Mouse (Mus musculus) lung, embryonic 14.5 days (tissue): Measurements from ENCODE around the gene Agbl4. TPM values are rescaled to one million over a fixed set of nuclear protein-coding genes. Genes with fewer than 3 reads are reported as not detected.

Experiments
- ATAC-seq: fragments of 200-750 bp; cut with Nextera tagmentation; 2 replicates; pipeline ENCODE4 v1.8.0; 2017; ENCODE audit warnings: mild to moderate bottlenecking, moderate TSS enrichment, moderate library complexity; ENCODE audit not compliant: insufficient read depth
- DNase-seq: peaks from one replicate; pipeline ENCODE4 v3.0.0-alpha.2; 2015
- H3K27ac ChIP-seq: fragments of 300-500 bp; sonication (generic); 2 replicates; pipeline ENCODE4 v1.5.1; 2014; ENCODE audit warnings: low read depth, mild to moderate bottlenecking, moderate library complexity
- H3K27me3 ChIP-seq: fragments of 300-500 bp; sonication (generic); 2 replicates; pipeline ENCODE4 v1.6.1; 2014; ENCODE audit warnings: low read length, control low read depth; ENCODE audit not compliant: insufficient read depth
- H3K36me3 ChIP-seq: fragments of 300-500 bp; sonication (generic); 2 replicates; pipeline ENCODE4 v1.6.1; 2014; ENCODE audit warnings: control low read depth; ENCODE audit not compliant: insufficient read depth
- H3K4me1 ChIP-seq: fragments of 300-500 bp; sonication (generic); 2 replicates; pipeline ENCODE4 v1.6.1; 2014; ENCODE audit warnings: antibody characterized with exemption, control low read depth; ENCODE audit not compliant: insufficient read depth
- H3K4me2 ChIP-seq: fragments of 300-500 bp; sonication (generic); 2 replicates; pipeline ENCODE4 v1.6.1; 2014; ENCODE audit warnings: mild to moderate bottlenecking
- H3K4me3 ChIP-seq: fragments of 300-500 bp; sonication (generic); 2 replicates; pipeline ENCODE4 v1.5.1; 2014; ENCODE audit warnings: low read depth, low read length
- H3K9ac ChIP-seq: fragments of 300-500 bp; sonication (generic); 2 replicates; pipeline ENCODE4 v1.6.1; 2014
- H3K9me3 ChIP-seq: fragments of 300-500 bp; sonication (generic); 2 replicates; pipeline ENCODE4 v1.6.1; 2016; ENCODE audit warnings: low read depth, low read length, control low read depth
- CTCF ChIP-seq: IDR thresholded peaks from 2 replicates; pipeline ENCODE4 v1.5.1; 2016; ENCODE audit warnings: antibody characterized with exemption, low read depth
- WGBS: fragments of 180-500 bp; shearing (Covaris S2); extraction: QIAGEN DNeasy Blood & Tissue Kit; methylation state at CpG from one replicate; pipeline ENCODE4 v1.1.7; 2014; 5-methylcytosine and 5-hydroxymethylcytosine counted together
- polyA plus RNA-seq: library from polyadenylated mRNA; unstranded; fragments of >200 nt; fragmentation: Nextera tagmentation; extraction: Ambion mirVana; gene quantifications from 2 replicates; pipeline ENCODE4 v1.2.1, GENCODE M21; 2014

Gene Agbl4
- 0.16 and 0.34 TPM in 2 replicates for polyA plus RNA-seq

- under 1% methylated on average over 27 of the region's 27 CpGs for WGBS
- Histone ChIP-seq H3K9me3 (no peaks in the 10 kb centered on the region), H3K9ac (peak within 1 kb of the TSS; percentile 40), H3K36me3 (no peaks in the 10 kb centered on the region), H3K27ac (no peak within 1 kb of the TSS), H3K27me3 (no peaks in the 10 kb centered on the region), H3K4me3 (peak within 1 kb of the TSS; percentile 45), H3K4me1 (no peaks in the 10 kb centered on the region), H3K4me2 (peak within 1 kb of the TSS; percentile 71)
- TF ChIP-seq CTCF = no peak
- peak; percentile 89 for DNase-seq
- ATAC-seq = peak; percentile 100
These were observed at the start of gene Agbl4 for GRCm38 (mm10) chr4:110397618-110398045. Gene Agbl4, plus strand, starts transcription at chr4:110397661.

- no peaks in the 10 kb centered on the region for H3K27me3 ChIP-seq
- no peak for ATAC-seq
- peak overlapping the region; percentile 61 for H3K4me3 ChIP-seq
- peak overlapping the region; percentile 56 for H3K9ac ChIP-seq
- no peak for TF ChIP-seq CTCF
- WGBS = 10% methylated on average over 6 of the region's 6 CpGs
- no peak for DNase-seq
- H3K4me1 ChIP-seq = no peaks in the 10 kb centered on the region
- no peaks in the 10 kb centered on the region for H3K9me3 ChIP-seq
- no peaks in the 10 kb centered on the region for H3K36me3 ChIP-seq
- H3K4me2 ChIP-seq = peak overlapping the region; percentile 62
- H3K27ac ChIP-seq = no peak overlapping the region
These were observed 46.6 kb upstream of the Agbl4 start for GRCm38 (mm10) chr4:110350856-110351177.

GRCm38 (mm10) chr4:110351178-110352000 lies 46.1 kb upstream of the Agbl4 start, which contains the start of gene Elavl4:
Gene Elavl4, minus strand, starts transcription at chr4:110351909.
- H3K9ac ChIP-seq = peak within 1 kb of the TSS; percentile 56
- ATAC-seq (peak; percentile 97), DNase-seq (peak; percentile 85)

GRCm38 (mm10) chr4:110352001-110352369 lies 45.5 kb upstream of the Agbl4 start:
- 5% methylated on average over 5 of the region's 5 CpGs for WGBS
- no peaks in the 10 kb centered on the region for H3K36me3 ChIP-seq
- H3K27ac ChIP-seq = no peak overlapping the region
- DNase-seq = no peak
- H3K9ac ChIP-seq = peak overlapping the region; percentile 56
- H3K4me2 ChIP-seq = peak overlapping the region; percentile 62
- H3K4me1 ChIP-seq = no peaks in the 10 kb centered on the region
- H3K27me3 ChIP-seq = no peaks in the 10 kb centered on the region
- H3K4me3 ChIP-seq = peak overlapping the region; percentile 61
- no peak; the same call in 1 of the 2 replicates for ATAC-seq
- H3K9me3 ChIP-seq = no peaks in the 10 kb centered on the region
- no peak for TF ChIP-seq CTCF

More at GRCm38 (mm10) chr4:110351178-110352000, 46.1 kb upstream of the Agbl4 start, which contains the start of gene Elavl4:
- H3K4me1 ChIP-seq = no peaks in the 10 kb centered on the region
- under 1% methylated on average over 75 of the region's 75 CpGs for WGBS
- TF ChIP-seq CTCF = peak; percentile 82
- H3K9me3 ChIP-seq = no peaks in the 10 kb centered on the region
- peak within 1 kb of the TSS; percentile 72; the same call in 1 of the 2 replicates for H3K27ac ChIP-seq
- peak within 1 kb of the TSS; percentile 62 for H3K4me2 ChIP-seq
- H3K4me3 ChIP-seq = peak within 1 kb of the TSS; percentile 61
- no peaks in the 10 kb centered on the region for H3K36me3 ChIP-seq
- no peaks in the 10 kb centered on the region for H3K27me3 ChIP-seq

GRCm38 (mm10) chr4:110360568-110360967 lies 36.9 kb upstream of the Agbl4 start:
- Histone ChIP-seq H3K36me3 (no peaks in the 10 kb centered on the region), H3K4me3 (no peak overlapping the region), H3K9ac (no peak overlapping the region), H3K4me2 (no peak overlapping the region), H3K27ac (no peak overlapping the region), H3K9me3 (no peaks in the 10 kb centered on the region), H3K4me1 (no peaks in the 10 kb centered on the region), H3K27me3 (no peaks in the 10 kb centered on the region)
- 71% methylated on average over 2 of the region's 2 CpGs for WGBS
- DNase-seq (no peak), ATAC-seq (no peak)
- TF ChIP-seq CTCF = no peak

GRCm38 (mm10) chr4:110396221-110396620 lies 1.2 kb upstream of the Agbl4 start:
- no peaks in the 10 kb centered on the region for H3K9me3 ChIP-seq
- no peaks in the 10 kb centered on the region for H3K36me3 ChIP-seq
- no peak overlapping the region for H3K9ac ChIP-seq
- DNase-seq (no peak), ATAC-seq (no peak)
- H3K27me3 ChIP-seq = no peaks in the 10 kb centered on the region
- no peak overlapping the region for H3K4me3 ChIP-seq
- H3K4me2 ChIP-seq = no peak overlapping the region
- no peak overlapping the region for H3K27ac ChIP-seq
- H3K4me1 ChIP-seq = no peaks in the 10 kb centered on the region
- WGBS = 73% methylated on average over 5 of the region's 5 CpGs
- TF ChIP-seq CTCF = no peak

- no peak for TF ChIP-seq CTCF
- H3K4me1 ChIP-seq = no peaks in the 10 kb centered on the region
These were observed 22.8 kb downstream of the Agbl4 start for GRCm38 (mm10) chr4:110420306-110420705.

More at GRCm38 (mm10) chr4:110420306-110420705, 22.8 kb downstream of the Agbl4 start:
- Histone ChIP-seq H3K9ac (no peak overlapping the region), H3K9me3 (no peaks in the 10 kb centered on the region), H3K27ac (no peak overlapping the region), H3K27me3 (no peaks in the 10 kb centered on the region), H3K4me2 (no peak overlapping the region), H3K4me3 (no peak overlapping the region), H3K36me3 (no peaks in the 10 kb centered on the region)
- DNase-seq (no peak), ATAC-seq (no peak)
- 40% methylated on average over 2 of the region's 2 CpGs for whole genome bisulfite sequencing
